Mouse (Mus musculus) skeletal muscle tissue, adult 2 months (tissue): ENCODE measurements around the gene Xpnpep1.

Source experiments
- DNase-seq: peaks from one replicate; pipeline ENCODE4 v3.0.0-alpha.2; 2012; ENCODE audit warnings: low read depth, low spot score

The Xpnpep1 gene

GRCm38 (mm10) chr19:53040164-53041132 is at the start of gene Xpnpep1:
Xpnpep1 (minus strand) TSS chr19:53040214.
- DNase-seq, result no peak

- no peak for DNase-seq
Observed at GRCm38 (mm10) chr19:53087268-53088143, 47.5 kb upstream of the Xpnpep1 start.

- DNase-seq, result no peak
Observed at GRCm38 (mm10) chr19:53086861-53087260, 46.8 kb upstream of the Xpnpep1 start.

GRCm38 (mm10) chr19:53084735-53085134 is 44.7 kb upstream of the Xpnpep1 start:
- DNase-seq, result no peak

GRCm38 (mm10) chr19:53082862-53083261 is 42.8 kb upstream of the Xpnpep1 start:
- no peak for DNase-seq

- DNase-seq, result no peak
Observed at GRCm38 (mm10) chr19:53081339-53081738, 41.3 kb upstream of the Xpnpep1 start.

- DNase-seq, result no peak
Observed at GRCm38 (mm10) chr19:53080921-53081320, 40.9 kb upstream of the Xpnpep1 start.

GRCm38 (mm10) chr19:53080487-53080886 is 40.5 kb upstream of the Xpnpep1 start:
- DNase-seq, result no peak

GRCm38 (mm10) chr19:53080026-53080425 is 40.0 kb upstream of the Xpnpep1 start:
- no peak for DNase-seq

GRCm38 (mm10) chr19:53078271-53079085 is 38.5 kb upstream of the Xpnpep1 start:
- DNase-seq, result no peak

- DNase-seq, result no peak
Observed at GRCm38 (mm10) chr19:53077278-53077677, 37.3 kb upstream of the Xpnpep1 start.

- no peak for DNase-seq
Observed at GRCm38 (mm10) chr19:53076238-53076981, 36.4 kb upstream of the Xpnpep1 start.

- no peak for DNase-seq
Observed at GRCm38 (mm10) chr19:53075896-53076237, 35.9 kb upstream of the Xpnpep1 start.

- DNase-seq, result no peak
Observed at GRCm38 (mm10) chr19:53074899-53075722, 35.1 kb upstream of the Xpnpep1 start.

GRCm38 (mm10) chr19:53073521-53073920 is 33.5 kb upstream of the Xpnpep1 start:
- DNase-seq, result no peak

- DNase-seq, result no peak
Observed at GRCm38 (mm10) chr19:53072406-53072805, 32.4 kb upstream of the Xpnpep1 start.

GRCm38 (mm10) chr19:53071651-53072050 is 31.6 kb upstream of the Xpnpep1 start:
- no peak for DNase-seq

- no peak for DNase-seq
Observed at GRCm38 (mm10) chr19:53070870-53071269, 30.9 kb upstream of the Xpnpep1 start.

- DNase-seq, result no peak
Observed at GRCm38 (mm10) chr19:53069451-53069850, 29.4 kb upstream of the Xpnpep1 start.

GRCm38 (mm10) chr19:53066934-53067333 is 26.9 kb upstream of the Xpnpep1 start:
- peak; percentile 83 for DNase-seq
